Mouse (Mus musculus) heart, adult 2 months (tissue): ENCODE measurements around the gene Rps10.

Experiments used
- CTCF ChIP-seq: fragments of 200-600 bp; IDR thresholded peaks from 2 replicates; pipeline ENCODE4 v1.8.1; 2022; ENCODE audit warnings: antibody characterized with exemption, mild to moderate bottlenecking, moderate library complexity
- EP300 ChIP-seq: fragments of 200-500 bp; IDR thresholded peaks from 2 replicates; pipeline ENCODE4 v1.6.1; 2011; ENCODE audit warnings: low read depth, low read length, control low read depth; ENCODE audit not compliant: insufficient read depth

DNA sequence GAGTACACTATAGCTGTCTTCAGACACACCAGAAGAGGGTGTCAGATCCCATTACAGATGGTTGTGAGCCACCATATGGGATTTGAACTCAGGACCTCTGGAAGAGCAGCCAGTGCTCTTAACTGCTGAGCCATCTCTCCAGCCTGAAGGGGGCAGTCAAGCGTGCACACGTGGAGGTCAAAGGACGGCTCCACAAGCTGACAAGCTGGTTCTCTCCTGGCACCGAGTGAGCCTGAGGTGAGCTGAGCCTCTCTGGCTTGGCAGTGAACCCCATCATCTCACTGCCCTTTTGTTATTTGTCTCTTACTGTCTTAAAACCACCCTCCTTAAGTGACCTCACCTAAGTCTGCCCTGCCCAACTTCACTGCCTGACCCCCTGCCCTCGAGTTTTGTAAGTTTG, 9.0 kb downstream of the Rps10 start:
- peak; percentile 31 for TF ChIP-seq CTCF
- no peak for TF ChIP-seq EP300
